ENCODE assay signal across 14 mouse cellular contexts in the genomic region with DNA sequence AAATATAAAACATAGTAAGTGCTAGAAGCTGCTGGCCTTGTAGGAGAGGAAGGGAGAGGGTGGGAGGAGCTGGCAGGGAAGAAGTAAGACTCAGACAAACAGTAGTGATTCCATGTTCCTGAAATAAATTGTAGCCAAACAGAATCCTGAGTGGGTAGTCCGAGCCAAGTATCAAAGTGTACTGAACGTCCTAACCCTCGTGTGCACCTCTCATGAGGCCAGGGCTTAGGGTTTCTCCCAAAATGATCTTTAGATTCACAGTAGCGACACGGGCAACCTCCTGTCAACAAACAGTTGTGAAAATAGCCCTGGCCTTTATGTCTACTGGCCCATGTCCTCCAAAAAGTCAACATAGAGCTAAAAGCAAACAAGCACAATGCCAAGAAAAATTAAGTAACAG. TPM values are rescaled to one million over a fixed set of nuclear protein-coding genes. Genes with fewer than 3 reads are reported as not detected.
DNase-seq lines count a peak whose midpoint lies in the region; ATAC-seq lines count a peak whose summit lies in the region.
"Had no signal": no experiment of that assay in that cellular context is flagged by ENCODE, and none has a peak within 500 bp of the region (broad histone marks: within the 10 kb centered on the region; RNA-seq: fewer than 3 reads in every experiment).

No protein-coding gene starts in this region.

- WGBS in lung, embryonic 16.5 days: 45% methylated on average over 5 of the region's 5 CpGs

- no peak overlapping the region for H3K4me2 ChIP-seq in lung, embryonic 16.5 days (ENCODE audit: low read depth, low read length)
- H3K4me2 ChIP-seq: hindbrain, embryonic 13.5 days; limb, embryonic 12.5 days had no signal

- H3K4me1 ChIP-seq in lung, embryonic 16.5 days (replicated peaks; ENCODE audit: control insufficient read depth, insufficient read depth, low read length): peaks cover 6% of the 10 kb centered on the region; the same call in 1 of the 2 replicates
- H3K4me1 ChIP-seq: hindbrain, embryonic 13.5 days; limb, embryonic 12.5 days; midbrain, embryonic 10.5 days had no signal

- H3K4me3 ChIP-seq in lung, embryonic 16.5 days (ENCODE audit: low read length): no peak overlapping the region
- H3K4me3 ChIP-seq: hindbrain, embryonic 13.5 days; limb, embryonic 12.5 days; midbrain, embryonic 10.5 days had no signal

- H3K27ac ChIP-seq in lung, embryonic 16.5 days (ENCODE audit: low read length): peak overlapping the region; percentile 8; the same call in 1 of the 2 replicates
- H3K27ac ChIP-seq: hindbrain, embryonic 13.5 days; limb, embryonic 12.5 days; midbrain, embryonic 10.5 days had no signal

- H3K9ac ChIP-seq in lung, embryonic 16.5 days (ENCODE audit: low read length): no peak overlapping the region
- H3K9ac ChIP-seq: hindbrain, embryonic 13.5 days; limb, embryonic 12.5 days had no signal

- DNase-seq in gastrocnemius, postnatal 25 days: peak; percentile 40
- DNase-seq in gastrocnemius, postnatal 10 days: no peak
- no peak for DNase-seq in lung, postnatal 14 days
- DNase-seq in heart, postnatal 10 days: peak; percentile 21 to 56
- peak; percentile 63 for DNase-seq in skeletal muscle tissue, adult 2 months (ENCODE audit: low read depth, low spot score)
- DNase-seq in right cerebral cortex, postnatal 10 days (ENCODE audit: low spot score in 2 of 2): no peak
- DNase-seq in B cell, adult 2 months: no peak

- no peaks in the 10 kb centered on the region for H3K9me3 ChIP-seq in lung, embryonic 16.5 days (ENCODE audit: control insufficient read depth, low read length)
- H3K9me3 ChIP-seq: hindbrain, embryonic 13.5 days; limb, embryonic 12.5 days; midbrain, embryonic 10.5 days had no signal

- H3K36me3 ChIP-seq in lung, embryonic 16.5 days (ENCODE audit: control insufficient read depth, insufficient read depth, low read length): no peaks in the 10 kb centered on the region
- H3K36me3 ChIP-seq: hindbrain, embryonic 13.5 days; limb, embryonic 12.5 days; midbrain, embryonic 10.5 days had no signal

- intact Hi-C loops in heart, postnatal 10 days (cut with DNase I): no loop called here

- ATAC-seq in lung, embryonic 16.5 days (ENCODE audit: low read depth): no peak; the same call in 1 of the 2 replicates
- ATAC-seq: CD4-positive, CD25-positive, alpha-beta regulatory T cell, adult 4 months; Patski had no signal

- no peaks in the 10 kb centered on the region for H3K27me3 ChIP-seq in lung, embryonic 16.5 days (ENCODE audit: control insufficient read depth, insufficient read depth, low read depth, low read length)
- H3K27me3 ChIP-seq: hindbrain, embryonic 13.5 days; limb, embryonic 12.5 days; Patski had no signal

RNA-seq across cellular contexts. Expression of a gene that starts 54.3 kb away (rescaled TPM):
- not detected for total RNA-seq in gastrocnemius, postnatal 25 days (2021)
- under 1 TPM in 1 of 2 experiments, not detected in 1; 0.16 TPM for total RNA-seq in gastrocnemius, postnatal 10 days (2021)
- polyA plus RNA-seq in lung, embryonic 16.5 days (2015; fragmentation: Nextera tagmentation; extraction: Ambion mirVana): 0.11 TPM in 1 of 2 replicates, not detected in the other
- total RNA-seq in heart, postnatal 10 days (2021): under 1 TPM; 0.25 to 0.38 TPM
- polyA plus RNA-seq: CD4-positive, CD25-positive, alpha-beta regulatory T cell, adult 4 months; frontal cortex, adult 2 months; Patski had no signal

Comparison
In these comparisons a context has a peak if more than half of its experiments do, and no peak if none do; other contexts are left out.
1. DNase-seq: peak in gastrocnemius, postnatal 25 days (single experiment), heart, postnatal 10 days (2 of 2) and skeletal muscle tissue, adult 2 months (single experiment); none in gastrocnemius, postnatal 10 days (single experiment), lung, postnatal 14 days (single experiment), right cerebral cortex, postnatal 10 days (0 of 2) and B cell, adult 2 months (0 of 2).